Mouse (Mus musculus): Measurements from ENCODE around the gene Cc2d2a. TPM values are rescaled to one million over a fixed set of nuclear protein-coding genes. Genes with fewer than 3 reads are reported as not detected.
A peak's percentile ranks its signal among the peaks of the same experiment; 100 is the strongest.

Gene Cc2d2a
- polyA plus RNA-seq, 1 experiment from 2014 or later: 10.8 TPM

DNA sequence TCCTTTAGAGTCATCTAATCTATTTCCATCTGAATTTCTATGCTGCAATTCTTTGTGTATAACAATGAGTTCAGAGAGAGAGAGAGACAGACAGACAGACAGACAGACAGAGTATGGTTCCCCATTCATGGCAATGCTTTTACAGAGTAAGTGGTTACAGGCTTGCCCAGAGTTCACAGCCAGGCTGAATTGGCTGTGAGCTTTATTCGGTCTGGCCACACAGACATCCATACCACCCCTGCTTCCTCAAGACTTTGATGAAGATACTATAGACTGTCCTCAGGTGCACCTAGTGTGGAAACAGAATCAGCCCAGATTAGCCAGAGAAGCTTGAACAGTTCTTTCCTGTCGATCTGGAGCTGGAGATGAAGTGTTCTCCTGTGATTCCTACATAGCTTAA, 10.9 kb downstream of the Cc2d2a start:
- no peaks in the 10 kb centered on the region for H3K27me3 ChIP-seq (ENCODE audit: insufficient read depth, low read length)
- no peaks in the 10 kb centered on the region for H3K4me1 ChIP-seq (replicated peaks; ENCODE audit: insufficient read depth, low read length)
- DNase-seq (ENCODE audit: low spot score) (no peak), ATAC-seq (replicated peaks; ENCODE audit: low FRiP score, low read depth) (no peak)
- no peak overlapping the region; the same call in 1 of the 2 replicates for H3K27ac ChIP-seq
- 75% methylated on average over 2 of the region's 2 CpGs for WGBS
- H3K4me3 ChIP-seq (replicated peaks; ENCODE audit: low read depth, low read length): no peak overlapping the region; the same call in 1 of the 2 replicates
- no peaks in the 10 kb centered on the region for H3K9me3 ChIP-seq (replicated peaks; ENCODE audit: low read length)
- TF ChIP-seq CTCF (IDR thresholded peaks at IDR 0.05; ENCODE audit: low read depth): no peak
- peaks cover 16% of the 10 kb centered on the region; the same call in 1 of the 2 replicates for H3K36me3 ChIP-seq (ENCODE audit: insufficient read depth, low read length)
- peak overlapping the region; percentile 74 for H3K9ac ChIP-seq (ENCODE audit: low read depth, low read length)
- peak overlapping the region; percentile 79 for H3K4me2 ChIP-seq (ENCODE audit: low read length)

DNA sequence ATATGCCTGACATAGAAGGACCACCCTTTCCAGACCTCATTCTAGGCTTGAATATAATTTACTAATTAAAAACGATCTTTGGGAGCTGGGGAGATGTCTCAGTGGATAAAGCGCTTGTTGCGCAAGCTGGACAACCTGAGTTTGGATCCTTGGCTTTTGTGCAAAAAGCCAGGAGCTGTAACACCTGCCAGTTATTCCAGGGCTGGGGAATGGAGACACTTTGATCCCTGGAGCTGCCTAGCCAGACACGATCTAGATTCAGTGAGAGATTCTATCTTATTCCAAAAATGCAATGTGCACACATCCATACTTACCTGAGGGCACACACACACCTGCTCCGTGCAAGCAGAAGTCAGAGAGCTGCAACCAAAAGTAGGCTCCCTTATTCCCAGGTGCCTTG, 23.3 kb downstream of the Cc2d2a start:
- H3K36me3 ChIP-seq (ENCODE audit: insufficient read depth, low read length): peaks cover 71% of the 10 kb centered on the region
- H3K4me2 ChIP-seq (ENCODE audit: low read length): no peak overlapping the region
- no peak overlapping the region for H3K27ac ChIP-seq
- H3K4me1 ChIP-seq (replicated peaks; ENCODE audit: insufficient read depth, low read length): no peaks in the 10 kb centered on the region
- DNase-seq (ENCODE audit: low spot score): no peak
- H3K27me3 ChIP-seq (ENCODE audit: insufficient read depth, low read length): no peaks in the 10 kb centered on the region
- no peak for ATAC-seq (replicated peaks; ENCODE audit: low FRiP score, low read depth)
- no peak for TF ChIP-seq CTCF (IDR thresholded peaks at IDR 0.05; ENCODE audit: low read depth)
- no peak overlapping the region for H3K9ac ChIP-seq (ENCODE audit: low read depth, low read length)
- H3K4me3 ChIP-seq (replicated peaks; ENCODE audit: low read depth, low read length): no peak overlapping the region
- WGBS: 90% methylated on average over 5 of the region's 5 CpGs
- no peaks in the 10 kb centered on the region for H3K9me3 ChIP-seq (replicated peaks; ENCODE audit: low read length)

GRCm38 (mm10) chr5:43692489-43692888, 30.3 kb downstream of the Cc2d2a start:
- no peaks in the 10 kb centered on the region for H3K4me1 ChIP-seq (replicated peaks; ENCODE audit: insufficient read depth, low read length)
- TF ChIP-seq CTCF (IDR thresholded peaks at IDR 0.05; ENCODE audit: low read depth): no peak
- 0 out of 2 replicates have a peak, but pooled peaks have one; percentile 33 for ATAC-seq (replicated peaks; ENCODE audit: low FRiP score, low read depth)
- H3K27ac ChIP-seq: no peak overlapping the region
- H3K27me3 ChIP-seq (ENCODE audit: insufficient read depth, low read length): no peaks in the 10 kb centered on the region
- 66% methylated on average over 4 of the region's 4 CpGs for WGBS
- no peak overlapping the region for H3K9ac ChIP-seq (ENCODE audit: low read depth, low read length)
- H3K36me3 ChIP-seq (ENCODE audit: insufficient read depth, low read length): peaks cover 59% of the 10 kb centered on the region
- no peaks in the 10 kb centered on the region for H3K9me3 ChIP-seq (replicated peaks; ENCODE audit: low read length)
- no peak overlapping the region for H3K4me3 ChIP-seq (replicated peaks; ENCODE audit: low read depth, low read length)
- DNase-seq (ENCODE audit: low spot score): no peak
- H3K4me2 ChIP-seq (ENCODE audit: low read length): no peak overlapping the region

- Histone ChIP-seq H3K9ac (ENCODE audit: low read depth, low read length) (no peak overlapping the region), H3K27me3 (ENCODE audit: insufficient read depth, low read length) (no peaks in the 10 kb centered on the region), H3K27ac (no peak overlapping the region), H3K9me3 (replicated peaks; ENCODE audit: low read length) (no peaks in the 10 kb centered on the region), H3K4me2 (ENCODE audit: low read length) (no peak overlapping the region), H3K4me3 (replicated peaks; ENCODE audit: low read depth, low read length) (no peak overlapping the region), H3K4me1 (replicated peaks; ENCODE audit: insufficient read depth, low read length) (no peaks in the 10 kb centered on the region), H3K36me3 (ENCODE audit: insufficient read depth, low read length) (peaks cover 52% of the 10 kb centered on the region)
- no peak for TF ChIP-seq CTCF (IDR thresholded peaks at IDR 0.05; ENCODE audit: low read depth)
- DNase-seq (ENCODE audit: low spot score) (no peak), ATAC-seq (replicated peaks; ENCODE audit: low FRiP score, low read depth) (no peak)
- 91% methylated on average over 3 of the region's 3 CpGs for WGBS
Observed at GRCm38 (mm10) chr5:43697133-43697532, 35.0 kb downstream of the Cc2d2a start.

- ATAC-seq (replicated peaks; ENCODE audit: low FRiP score, low read depth) (no peak), DNase-seq (ENCODE audit: low spot score) (no peak)
- H3K9ac ChIP-seq (ENCODE audit: low read depth, low read length): no peak overlapping the region
- no peak overlapping the region for H3K27ac ChIP-seq
- no peak overlapping the region for H3K4me3 ChIP-seq (replicated peaks; ENCODE audit: low read depth, low read length)
- H3K4me2 ChIP-seq (ENCODE audit: low read length): no peak overlapping the region
- H3K27me3 ChIP-seq (ENCODE audit: insufficient read depth, low read length): no peaks in the 10 kb centered on the region
- no peaks in the 10 kb centered on the region for H3K9me3 ChIP-seq (replicated peaks; ENCODE audit: low read length)
- no peak for TF ChIP-seq CTCF (IDR thresholded peaks at IDR 0.05; ENCODE audit: low read depth)
- peaks cover 65% of the 10 kb centered on the region for H3K36me3 ChIP-seq (ENCODE audit: insufficient read depth, low read length)
- H3K4me1 ChIP-seq (replicated peaks; ENCODE audit: insufficient read depth, low read length): no peaks in the 10 kb centered on the region
Observed at GRCm38 (mm10) chr5:43699240-43699639, 37.1 kb downstream of the Cc2d2a start.

- Histone ChIP-seq H3K36me3 (ENCODE audit: insufficient read depth, low read length) (peaks cover 25% of the 10 kb centered on the region), H3K4me2 (ENCODE audit: low read length) (no peak overlapping the region), H3K9ac (ENCODE audit: low read depth, low read length) (no peak overlapping the region), H3K27me3 (ENCODE audit: insufficient read depth, low read length) (no peaks in the 10 kb centered on the region), H3K4me3 (replicated peaks; ENCODE audit: low read depth, low read length) (no peak overlapping the region), H3K9me3 (replicated peaks; ENCODE audit: low read length) (no peaks in the 10 kb centered on the region), H3K27ac (no peak overlapping the region), H3K4me1 (replicated peaks; ENCODE audit: insufficient read depth, low read length) (no peaks in the 10 kb centered on the region)
- 45% methylated on average over 5 of the region's 5 CpGs for WGBS
- ATAC-seq (replicated peaks; ENCODE audit: low FRiP score, low read depth): 0 out of 2 replicates have a peak, but pooled peaks have one; percentile 33
- no peak for TF ChIP-seq CTCF (IDR thresholded peaks at IDR 0.05; ENCODE audit: low read depth)
- peak; percentile 74 for DNase-seq (ENCODE audit: low spot score)
Observed at GRCm38 (mm10) chr5:43721538-43722451, 59.6 kb downstream of the Cc2d2a start.

Data from kidney, postnatal 0 days (tissue).